Mouse (Mus musculus) MEL (cell line): ENCODE data around the gene Prdm16.

ENCODE experiments used
- CTCF ChIP-seq, 3 experiments: IDR thresholded peaks in 2 of 3; conservative IDR thresholded peaks in 1 of 3; 2 replicates each; pipeline ENCODE4 v1.5.1; 2011 to 2012; ENCODE audit warnings: low read length in 3 of 3, low read depth in 2 of 3, mild to moderate bottlenecking in 2 of 3, improper control_type of control experiment in 1 of 3, inconsistent platforms in 1 of 3, mixed read lengths in 1 of 3, moderate library complexity in 1 of 3; ENCODE audit not compliant: control insufficient read depth in 1 of 3, insufficient read depth in 1 of 3, poor library complexity in 1 of 3, severe bottlenecking in 1 of 3
- EP300 ChIP-seq, 2 experiments: IDR thresholded peaks; 2 replicates each; pipeline ENCODE4 v1.6.1; 2011; ENCODE audit warnings: improper control_type of control experiment in 2 of 2, low read length in 2 of 2, low read depth in 1 of 2, mild to moderate bottlenecking in 1 of 2
- GATA1 ChIP-seq: IDR thresholded peaks from 2 replicates; pipeline ENCODE4 v1.6.1; 2011; ENCODE audit warnings: low read depth, low read length, improper control_type of control experiment
- HCFC1 ChIP-seq: IDR thresholded peaks from 2 replicates; pipeline ENCODE4 v1.6.1; 2012; ENCODE audit warnings: low read depth, mild to moderate bottlenecking, inconsistent platforms, low read length, improper control_type of control experiment, moderate library complexity
- MAFK ChIP-seq: IDR thresholded peaks from 2 replicates; pipeline ENCODE4 v1.6.1; 2011; ENCODE audit warnings: low read depth, mild to moderate bottlenecking, low read length, improper control_type of control experiment, borderline replicate concordance
- MYC ChIP-seq: IDR thresholded peaks from 2 replicates; pipeline ENCODE4 v1.6.1; 2011; ENCODE audit warnings: low read depth, mild to moderate bottlenecking, low read length, improper control_type of control experiment, moderate library complexity
- POLR2A ChIP-seq, 2 experiments: IDR thresholded peaks; 2 replicates each; pipeline ENCODE4 v1.6.1; 2011 to 2012; ENCODE audit warnings: low read length in 2 of 2, mild to moderate bottlenecking in 2 of 2, control low read depth in 1 of 2, improper control_type of control experiment in 1 of 2, low read depth in 1 of 2, moderate library complexity in 1 of 2; ENCODE audit not compliant: control insufficient read depth in 1 of 2, insufficient read depth in 1 of 2, poor library complexity in 1 of 2
- POLR2AphosphoS5 ChIP-seq: IDR thresholded peaks from 2 replicates; pipeline ENCODE4 v1.6.1; 2012; ENCODE audit warnings: low read depth, borderline replicate concordance, mild to moderate bottlenecking, inconsistent platforms, low read length, moderate library complexity, mixed read lengths
- SMC3 ChIP-seq: IDR thresholded peaks from 2 replicates; pipeline ENCODE4 v1.6.1; 2011; ENCODE audit warnings: low read depth, low read length, improper control_type of control experiment
- USF2 ChIP-seq, 2 experiments: IDR thresholded peaks; 2 replicates each; pipeline ENCODE4 v1.6.1; 2011 to 2012; ENCODE audit warnings: improper control_type of control experiment in 2 of 2, low read length in 2 of 2, borderline replicate concordance in 1 of 2, inconsistent platforms in 1 of 2, low read depth in 1 of 2, mild to moderate bottlenecking in 1 of 2; ENCODE audit not compliant: insufficient read depth in 1 of 2

GRCm38 (mm10) chr4:154583712-154584111 lies 53.0 kb downstream of the Prdm16 start:
- TF ChIP-seq SMC3 (no peak), EP300 (IDR thresholded peaks at IDR 0.05; ENCODE audit: low read depth in 1 of 2, low read length in 2 of 2) (no peak), GATA1 (no peak), CTCF (IDR thresholded peaks at IDR 0.05 in 2 of 3, conservative IDR thresholded peaks at IDR 0.05 in 1 of 3; ENCODE audit: control insufficient read depth in 1 of 3, insufficient read depth in 1 of 3, low read depth in 2 of 3, low read length in 3 of 3, poor library complexity in 1 of 3, severe bottlenecking in 1 of 3) (no peak), POLR2AphosphoS5 (no peak), POLR2A (IDR thresholded peaks at IDR 0.05; ENCODE audit: control insufficient read depth in 1 of 2, insufficient read depth in 1 of 2, low read depth in 1 of 2, low read length in 2 of 2, poor library complexity in 1 of 2) (no peak), USF2 (IDR thresholded peaks at IDR 0.05; ENCODE audit: borderline replicate concordance in 1 of 2, insufficient read depth in 1 of 2, low read depth in 1 of 2, low read length in 2 of 2) (no peak), MYC (no peak), MAFK (no peak), HCFC1 (no peak)
